Mouse (Mus musculus) stomach, postnatal 0 days (tissue): ENCODE measurements around the gene Olfr628.
"Not testable (repeated sequence)": the region's sequence is repeated elsewhere in the genome, so short reads cannot be mapped to it uniquely, and the experiment has no call there.

Source experiments
- CTCF ChIP-seq: IDR thresholded peaks from 2 replicates; pipeline ENCODE4 v1.5.1; 2016; ENCODE audit warnings: antibody characterized with exemption, low read depth, mild to moderate bottlenecking, moderate library complexity
- EP300 ChIP-seq: optimal IDR thresholded peaks from 2 replicates; pipeline ENCODE3; 2016; ENCODE audit warnings: antibody characterized with exemption

DNA sequence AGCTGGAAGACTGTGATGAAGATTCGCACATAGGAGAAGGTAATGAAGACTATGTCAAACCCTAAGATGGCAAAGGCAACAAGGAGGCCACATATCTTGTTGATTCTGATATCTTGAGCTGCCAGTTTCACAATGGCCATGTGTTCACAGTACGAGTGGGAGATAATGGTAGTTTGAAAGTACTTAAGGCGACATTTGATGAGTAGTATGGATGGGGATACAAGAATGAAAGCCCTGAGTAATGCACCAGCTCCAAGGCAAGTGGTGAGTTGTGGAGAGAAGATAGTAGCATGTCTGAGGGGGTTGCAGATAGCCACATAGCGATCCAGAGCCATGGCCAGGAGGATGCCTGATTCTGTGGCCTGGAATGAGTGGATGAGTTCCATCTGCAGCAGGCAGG, 47.5 kb downstream of the Olfr628 start:
- TF ChIP-seq CTCF, EP300: not testable (repeated sequence)
